Mouse (Mus musculus): ENCODE data around the gene Zbtb32. TPM values are rescaled to one million over a fixed set of nuclear protein-coding genes. Genes with fewer than 3 reads are reported as not detected.
A peak's percentile ranks its signal among the peaks of the same experiment; 100 is the strongest.

Zbtb32 gene
- total and polyA plus RNA-seq, 2 experiments from 2014 or later: 0.22 TPM; not detected in 1

- H3K27me3 ChIP-seq (ENCODE audit: insufficient read depth, low read length): peaks cover 30% of the 10 kb centered on the region
- TF ChIP-seq CTCF (IDR thresholded peaks at IDR 0.05): no peak
- no peak for ATAC-seq (ENCODE audit: low FRiP score)
Measured at GRCm38 (mm10) chr7:30629013-30629412, 30.3 kb upstream of the Zbtb32 start.

DNA sequence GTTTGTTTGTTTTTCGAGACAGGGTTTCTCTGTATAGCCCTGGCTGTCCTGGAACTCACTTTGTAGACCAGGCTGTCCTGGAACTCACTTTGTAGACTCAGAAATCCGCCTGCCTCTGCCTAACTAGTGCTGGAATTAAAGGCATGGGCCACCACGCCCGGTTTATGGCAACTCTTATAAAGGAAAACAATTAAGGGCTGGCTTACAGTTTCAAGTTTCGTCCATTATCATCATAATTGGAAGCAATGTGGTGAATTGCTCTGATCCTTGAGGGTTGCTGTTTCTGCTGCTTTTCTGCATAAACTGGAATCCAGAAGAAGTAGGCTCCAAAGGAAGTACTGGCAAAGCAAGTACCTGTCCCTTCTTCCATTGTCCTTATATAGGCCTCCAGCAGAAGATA lies 27.9 kb upstream of the Zbtb32 start:
- Histone ChIP-seq H3K9me3 (ENCODE audit: low read length) (no peaks in the 10 kb centered on the region), H3K27me3 (ENCODE audit: insufficient read depth, low read length) (peaks cover 7% of the 10 kb centered on the region; the same call in 1 of the 2 replicates), H3K4me1 (ENCODE audit: insufficient read depth, low read length) (no peaks in the 10 kb centered on the region; the same call in 1 of the 2 replicates), H3K4me3 (ENCODE audit: low read depth, low read length) (no peak overlapping the region), H3K36me3 (ENCODE audit: insufficient read depth, low read length) (peaks cover 4% of the 10 kb centered on the region; the same call in 1 of the 2 replicates), H3K4me2 (ENCODE audit: low read depth, low read length, poor library complexity, severe bottlenecking) (no peak overlapping the region), H3K9ac (replicated peaks; ENCODE audit: low read length, poor library complexity, severe bottlenecking) (no peak overlapping the region), H3K27ac (ENCODE audit: low read depth, low read length) (no peak overlapping the region)
- DNase-seq (ENCODE audit: low spot score) (no peak), ATAC-seq (ENCODE audit: low FRiP score) (no peak)
- 85% methylated on average over 5 of the region's 5 CpGs for WGBS
- no peak for TF ChIP-seq CTCF (IDR thresholded peaks at IDR 0.05)

More at GRCm38 (mm10) chr7:30629013-30629412, 30.3 kb upstream of the Zbtb32 start:
- H3K9ac ChIP-seq (replicated peaks; ENCODE audit: low read length, poor library complexity, severe bottlenecking): no peak overlapping the region
- H3K4me3 ChIP-seq (ENCODE audit: low read depth, low read length): no peak overlapping the region
- no peaks in the 10 kb centered on the region for H3K36me3 ChIP-seq (ENCODE audit: insufficient read depth, low read length)
- DNase-seq (ENCODE audit: low spot score): no peak
- no peak overlapping the region for H3K27ac ChIP-seq (ENCODE audit: low read depth, low read length)
- no peak overlapping the region for H3K4me2 ChIP-seq (ENCODE audit: low read depth, low read length, poor library complexity, severe bottlenecking)
- no peaks in the 10 kb centered on the region; the same call in 1 of the 2 replicates for H3K4me1 ChIP-seq (ENCODE audit: insufficient read depth, low read length)
- H3K9me3 ChIP-seq (ENCODE audit: low read length): no peaks in the 10 kb centered on the region

- H3K4me1 ChIP-seq (ENCODE audit: insufficient read depth, low read length): no peaks in the 10 kb centered on the region; the same call in 1 of the 2 replicates
- no peaks in the 10 kb centered on the region for H3K9me3 ChIP-seq (ENCODE audit: low read length)
- ATAC-seq (ENCODE audit: low FRiP score) (peak; percentile 90), DNase-seq (ENCODE audit: low spot score) (peak; percentile 95)
- H3K27me3 ChIP-seq (ENCODE audit: insufficient read depth, low read length): peaks cover under 1% of the 10 kb centered on the region; the same call in 1 of the 2 replicates
- peak within 1 kb of the TSS; percentile 82 for H3K9ac ChIP-seq (replicated peaks; ENCODE audit: low read length, poor library complexity, severe bottlenecking)
- WGBS: 2% methylated on average over 44 of the region's 44 CpGs
- TF ChIP-seq CTCF (IDR thresholded peaks at IDR 0.05): no peak
- peak within 1 kb of the TSS; percentile 80 for H3K4me3 ChIP-seq (ENCODE audit: low read depth, low read length)
- peak within 1 kb of the TSS; percentile 67 for H3K27ac ChIP-seq (ENCODE audit: low read depth, low read length)
- H3K4me2 ChIP-seq (ENCODE audit: low read depth, low read length, poor library complexity, severe bottlenecking): peak within 1 kb of the TSS; percentile 82
- peaks cover 4% of the 10 kb centered on the region; the same call in 1 of the 2 replicates for H3K36me3 ChIP-seq (ENCODE audit: insufficient read depth, low read length)
Measured at GRCm38 (mm10) chr7:30625530-30626384, 27.0 kb upstream of the Zbtb32 start, which contains the start of gene Cox6b1. Gene Cox6b1 (minus strand): TSS chr7:30626151.

DNA sequence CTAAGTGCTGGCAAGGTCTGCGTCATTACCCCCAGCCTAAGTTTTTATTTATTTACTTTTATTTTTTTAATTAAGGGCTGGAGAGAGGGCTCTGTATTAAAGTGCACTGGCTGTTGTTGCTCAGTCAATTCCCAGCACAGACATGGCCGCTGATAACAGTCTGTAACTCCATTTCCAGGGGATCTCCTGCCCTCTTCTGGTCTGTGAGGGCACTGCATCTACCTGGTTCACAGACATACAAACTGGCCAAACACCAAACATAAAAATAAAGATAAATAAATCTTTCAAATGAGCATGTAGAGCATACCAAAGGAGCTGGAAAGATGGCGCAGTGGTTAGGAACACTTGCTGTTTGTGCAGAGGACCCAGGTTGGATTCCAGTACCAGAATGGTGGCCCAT lies 20.5 kb upstream of the Zbtb32 start:
- Histone ChIP-seq H3K9me3 (ENCODE audit: low read length) (no peaks in the 10 kb centered on the region), H3K4me1 (ENCODE audit: insufficient read depth, low read length) (no peaks in the 10 kb centered on the region), H3K27me3 (ENCODE audit: insufficient read depth, low read length) (no peaks in the 10 kb centered on the region), H3K27ac (ENCODE audit: low read depth, low read length) (no peak overlapping the region), H3K4me2 (ENCODE audit: low read depth, low read length, poor library complexity, severe bottlenecking) (no peak overlapping the region), H3K4me3 (ENCODE audit: low read depth, low read length) (no peak overlapping the region), H3K9ac (replicated peaks; ENCODE audit: low read length, poor library complexity, severe bottlenecking) (no peak overlapping the region), H3K36me3 (ENCODE audit: insufficient read depth, low read length) (peaks cover 29% of the 10 kb centered on the region)
- DNase-seq (ENCODE audit: low spot score): peak; percentile 9
- WGBS: 85% methylated on average over 3 of the region's 3 CpGs
- no peak for ATAC-seq (ENCODE audit: low FRiP score)
- peak; percentile 67 for TF ChIP-seq CTCF (IDR thresholded peaks at IDR 0.05)

DNA sequence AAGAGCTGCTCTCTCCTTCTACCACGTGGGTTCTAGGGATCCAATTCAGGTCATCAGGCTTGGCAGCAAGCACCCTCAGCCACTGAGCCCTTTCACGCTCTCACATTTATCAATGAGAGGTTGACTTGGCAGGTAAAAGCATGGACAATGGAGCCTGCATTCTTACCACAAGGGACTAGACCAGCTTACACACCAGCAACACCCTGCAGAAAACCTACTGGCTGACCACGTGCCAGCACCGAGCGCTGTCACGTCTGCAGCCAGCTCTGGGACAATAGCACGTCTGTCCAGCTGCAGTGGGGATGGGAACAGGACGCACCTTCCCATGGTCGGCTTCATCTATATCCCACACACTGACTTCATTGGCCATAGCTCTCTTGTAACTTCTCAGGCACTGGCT lies 19.9 kb upstream of the Zbtb32 start:
- Histone ChIP-seq H3K27ac (ENCODE audit: low read depth, low read length) (no peak overlapping the region), H3K4me2 (ENCODE audit: low read depth, low read length, poor library complexity, severe bottlenecking) (no peak overlapping the region), H3K27me3 (ENCODE audit: insufficient read depth, low read length) (no peaks in the 10 kb centered on the region), H3K36me3 (ENCODE audit: insufficient read depth, low read length) (peaks cover 29% of the 10 kb centered on the region), H3K9me3 (ENCODE audit: low read length) (no peaks in the 10 kb centered on the region), H3K4me1 (ENCODE audit: insufficient read depth, low read length) (no peaks in the 10 kb centered on the region), H3K4me3 (ENCODE audit: low read depth, low read length) (no peak overlapping the region), H3K9ac (replicated peaks; ENCODE audit: low read length, poor library complexity, severe bottlenecking) (no peak overlapping the region)
- no peak for DNase-seq (ENCODE audit: low spot score)
- WGBS: 96% methylated on average over 9 of the region's 9 CpGs
- no peak for ATAC-seq (ENCODE audit: low FRiP score)
- TF ChIP-seq CTCF (IDR thresholded peaks at IDR 0.05): no peak
